Mouse (Mus musculus): ENCODE measurements around the gene Flt3. TPM values are rescaled to one million over a fixed set of nuclear protein-coding genes. Genes with fewer than 3 reads are reported as not detected.

Gene Flt3
- polyA plus RNA-seq, 1 experiment from 2014 or later, result 0.20 TPM

GRCm38 (mm10) chr5:147381396-147381795 is 18.9 kb downstream of the Flt3 start:
- ATAC-seq (ENCODE audit: insufficient number of reproducible peaks, low FRiP score), result no peak
- Histone ChIP-seq H3K27ac (ENCODE audit: poor library complexity, severe bottlenecking) (no peak overlapping the region), H3K9ac (no peak overlapping the region), H3K4me1 (replicated peaks) (no peaks in the 10 kb centered on the region), H3K27me3 (replicated peaks) (no peaks in the 10 kb centered on the region), H3K9me3 (replicated peaks) (no peaks in the 10 kb centered on the region), H3K4me2 (no peak overlapping the region), H3K36me3 (no peaks in the 10 kb centered on the region), H3K4me3 (no peak overlapping the region)
- 66% methylated on average over 10 of the region's 10 CpGs for WGBS

- H3K27ac ChIP-seq (ENCODE audit: poor library complexity, severe bottlenecking), result no peak overlapping the region
- no peak overlapping the region for H3K4me2 ChIP-seq
- no peak overlapping the region for H3K4me3 ChIP-seq
- no peaks in the 10 kb centered on the region for H3K9me3 ChIP-seq (replicated peaks)
- ATAC-seq (ENCODE audit: insufficient number of reproducible peaks, low FRiP score), result no peak
- WGBS, result 78% methylated on average over 3 of the region's 3 CpGs
- no peaks in the 10 kb centered on the region for H3K4me1 ChIP-seq (replicated peaks)
- H3K36me3 ChIP-seq, result no peaks in the 10 kb centered on the region
- H3K27me3 ChIP-seq (replicated peaks), result no peaks in the 10 kb centered on the region
- no peak overlapping the region for H3K9ac ChIP-seq
Measured at GRCm38 (mm10) chr5:147379481-147379880, 20.8 kb downstream of the Flt3 start.

GRCm38 (mm10) chr5:147370276-147370675 is 30.0 kb downstream of the Flt3 start:
- 78% methylated on average over 8 of the region's 8 CpGs for WGBS
- no peaks in the 10 kb centered on the region for H3K9me3 ChIP-seq (replicated peaks)

GRCm38 (mm10) chr5:147368221-147368620 is 32.1 kb downstream of the Flt3 start:
- H3K4me2 ChIP-seq, result no peak overlapping the region

More at GRCm38 (mm10) chr5:147370276-147370675, 30.0 kb downstream of the Flt3 start:
- no peaks in the 10 kb centered on the region for H3K27me3 ChIP-seq (replicated peaks)
- no peak overlapping the region for H3K27ac ChIP-seq (ENCODE audit: poor library complexity, severe bottlenecking)
- no peaks in the 10 kb centered on the region for H3K36me3 ChIP-seq
- no peak overlapping the region for H3K4me2 ChIP-seq
- H3K4me3 ChIP-seq, result no peak overlapping the region
- no peak overlapping the region for H3K9ac ChIP-seq
- H3K4me1 ChIP-seq (replicated peaks), result no peaks in the 10 kb centered on the region
- no peak for ATAC-seq (ENCODE audit: insufficient number of reproducible peaks, low FRiP score)

GRCm38 (mm10) chr5:147365995-147366765 is 34.1 kb downstream of the Flt3 start:
- Histone ChIP-seq H3K27me3 (replicated peaks) (no peaks in the 10 kb centered on the region), H3K9me3 (replicated peaks) (no peaks in the 10 kb centered on the region), H3K36me3 (no peaks in the 10 kb centered on the region), H3K4me2 (no peak overlapping the region), H3K9ac (no peak overlapping the region), H3K4me1 (replicated peaks) (no peaks in the 10 kb centered on the region), H3K4me3 (no peak overlapping the region), H3K27ac (ENCODE audit: poor library complexity, severe bottlenecking) (no peak overlapping the region)
- ATAC-seq (ENCODE audit: insufficient number of reproducible peaks, low FRiP score), result no peak
- WGBS, result 61% methylated on average over 16 of the region's 16 CpGs

More at GRCm38 (mm10) chr5:147368221-147368620, 32.1 kb downstream of the Flt3 start:
- H3K9me3 ChIP-seq (replicated peaks), result no peaks in the 10 kb centered on the region
- no peaks in the 10 kb centered on the region for H3K27me3 ChIP-seq (replicated peaks)
- no peak for ATAC-seq (ENCODE audit: insufficient number of reproducible peaks, low FRiP score)
- no peaks in the 10 kb centered on the region for H3K36me3 ChIP-seq
- no peak overlapping the region for H3K4me3 ChIP-seq
- H3K4me1 ChIP-seq (replicated peaks), result no peaks in the 10 kb centered on the region
- H3K27ac ChIP-seq (ENCODE audit: poor library complexity, severe bottlenecking), result no peak overlapping the region
- no peak overlapping the region for H3K9ac ChIP-seq
- 90% methylated on average over 6 of the region's 6 CpGs for WGBS

GRCm38 (mm10) chr5:147363054-147363453 is 37.2 kb downstream of the Flt3 start:
- no peaks in the 10 kb centered on the region for H3K9me3 ChIP-seq (replicated peaks)
- no peak for ATAC-seq (ENCODE audit: insufficient number of reproducible peaks, low FRiP score)
- no peaks in the 10 kb centered on the region for H3K4me1 ChIP-seq (replicated peaks)
- no peak overlapping the region for H3K4me2 ChIP-seq
- H3K4me3 ChIP-seq, result no peak overlapping the region
- no peaks in the 10 kb centered on the region for H3K27me3 ChIP-seq (replicated peaks)
- WGBS, result 77% methylated on average over 12 of the region's 12 CpGs
- no peak overlapping the region for H3K27ac ChIP-seq (ENCODE audit: poor library complexity, severe bottlenecking)
- H3K9ac ChIP-seq, result no peak overlapping the region
- no peaks in the 10 kb centered on the region for H3K36me3 ChIP-seq

GRCm38 (mm10) chr5:147358481-147358880 is 41.8 kb downstream of the Flt3 start:
- ATAC-seq (ENCODE audit: insufficient number of reproducible peaks, low FRiP score), result no peak
- Histone ChIP-seq H3K4me1 (replicated peaks) (no peaks in the 10 kb centered on the region), H3K27ac (ENCODE audit: poor library complexity, severe bottlenecking) (no peak overlapping the region), H3K9ac (no peak overlapping the region), H3K36me3 (no peaks in the 10 kb centered on the region), H3K4me2 (no peak overlapping the region), H3K4me3 (no peak overlapping the region), H3K27me3 (replicated peaks) (no peaks in the 10 kb centered on the region), H3K9me3 (replicated peaks) (no peaks in the 10 kb centered on the region)
- 85% methylated on average over 11 of the region's 11 CpGs for WGBS

- Histone ChIP-seq H3K4me3 (no peak overlapping the region), H3K27me3 (replicated peaks) (no peaks in the 10 kb centered on the region), H3K4me1 (replicated peaks) (no peaks in the 10 kb centered on the region), H3K27ac (ENCODE audit: poor library complexity, severe bottlenecking) (no peak overlapping the region), H3K4me2 (no peak overlapping the region), H3K9me3 (replicated peaks) (no peaks in the 10 kb centered on the region), H3K36me3 (no peaks in the 10 kb centered on the region), H3K9ac (no peak overlapping the region)
- 47% methylated on average over 3 of the region's 3 CpGs for WGBS
- ATAC-seq (ENCODE audit: insufficient number of reproducible peaks, low FRiP score), result no peak
Measured at GRCm38 (mm10) chr5:147357536-147357935, 42.8 kb downstream of the Flt3 start.

GRCm38 (mm10) chr5:147356260-147357055 is 43.8 kb downstream of the Flt3 start:
- 84% methylated on average over 13 of the region's 13 CpGs for WGBS
- no peaks in the 10 kb centered on the region for H3K27me3 ChIP-seq (replicated peaks)
- ATAC-seq (ENCODE audit: insufficient number of reproducible peaks, low FRiP score), result no peak
- H3K4me2 ChIP-seq, result no peak overlapping the region
- H3K9ac ChIP-seq, result no peak overlapping the region
- H3K9me3 ChIP-seq (replicated peaks), result no peaks in the 10 kb centered on the region
- no peaks in the 10 kb centered on the region for H3K4me1 ChIP-seq (replicated peaks)
- H3K4me3 ChIP-seq, result no peak overlapping the region
- H3K27ac ChIP-seq (ENCODE audit: poor library complexity, severe bottlenecking), result no peak overlapping the region
- no peaks in the 10 kb centered on the region for H3K36me3 ChIP-seq

GRCm38 (mm10) chr5:147355788-147356187 is 44.5 kb downstream of the Flt3 start:
- Histone ChIP-seq H3K36me3 (no peaks in the 10 kb centered on the region), H3K9ac (no peak overlapping the region), H3K4me3 (no peak overlapping the region), H3K9me3 (replicated peaks) (no peaks in the 10 kb centered on the region), H3K4me2 (no peak overlapping the region), H3K4me1 (replicated peaks) (no peaks in the 10 kb centered on the region), H3K27me3 (replicated peaks) (no peaks in the 10 kb centered on the region), H3K27ac (ENCODE audit: poor library complexity, severe bottlenecking) (no peak overlapping the region)
- WGBS, result 47% methylated on average over 3 of the region's 3 CpGs
- ATAC-seq (ENCODE audit: insufficient number of reproducible peaks, low FRiP score), result no peak

- 69% methylated on average over 8 of the region's 8 CpGs for WGBS
- no peak for ATAC-seq (ENCODE audit: insufficient number of reproducible peaks, low FRiP score)
Measured at GRCm38 (mm10) chr5:147354985-147355384, 45.3 kb downstream of the Flt3 start.

More at GRCm38 (mm10) chr5:147354985-147355384, 45.3 kb downstream of the Flt3 start:
- Histone ChIP-seq H3K4me3 (no peak overlapping the region), H3K9ac (no peak overlapping the region), H3K4me2 (no peak overlapping the region), H3K27me3 (replicated peaks) (no peaks in the 10 kb centered on the region), H3K4me1 (replicated peaks) (no peaks in the 10 kb centered on the region), H3K36me3 (no peaks in the 10 kb centered on the region), H3K9me3 (replicated peaks) (no peaks in the 10 kb centered on the region), H3K27ac (ENCODE audit: poor library complexity, severe bottlenecking) (no peak overlapping the region)
